Mouse (Mus musculus): Measurements from ENCODE around the gene Rai14. TPM values are rescaled to one million over a fixed set of nuclear protein-coding genes. Genes with fewer than 3 reads are reported as not detected.
"Not testable (repeated sequence)": the region's sequence is repeated elsewhere in the genome, so short reads cannot be mapped to it uniquely, and the experiment has no call there.

The Rai14 gene
- total RNA-seq, 2 experiments from 2014 or later = 4.8 to 5.6 TPM

GRCm38 (mm10) chr15:10598259-10599225 is 115.9 kb downstream of the Rai14 start:
- DNase-seq = no peak

GRCm38 (mm10) chr15:10596871-10597270 is 117.6 kb downstream of the Rai14 start:
- DNase-seq = no peak

- DNase-seq = no peak
Observed at GRCm38 (mm10) chr15:10595408-10595807, 119.0 kb downstream of the Rai14 start.

- DNase-seq = no peak
Observed at GRCm38 (mm10) chr15:10594910-10595309, 119.5 kb downstream of the Rai14 start.

GRCm38 (mm10) chr15:10593094-10593493 is 121.3 kb downstream of the Rai14 start:
- DNase-seq = no peak

- no peak for DNase-seq
Observed at GRCm38 (mm10) chr15:10586565-10586964, 127.9 kb downstream of the Rai14 start.

GRCm38 (mm10) chr15:10584359-10585187 is 129.9 kb downstream of the Rai14 start:
- no peak for DNase-seq

- DNase-seq = no peak
Observed at GRCm38 (mm10) chr15:10583408-10583807, 131.0 kb downstream of the Rai14 start.

GRCm38 (mm10) chr15:10579159-10579558 is 135.3 kb downstream of the Rai14 start:
- DNase-seq = no peak

- DNase-seq = no peak
Observed at GRCm38 (mm10) chr15:10566486-10566885, 147.9 kb downstream of the Rai14 start.

- no peak for DNase-seq
Observed at GRCm38 (mm10) chr15:10564201-10564600, 150.2 kb downstream of the Rai14 start.

- no peak for DNase-seq
Observed at GRCm38 (mm10) chr15:10562281-10562680, 152.1 kb downstream of the Rai14 start.

- no peak for DNase-seq
Observed at GRCm38 (mm10) chr15:10560005-10560404, 154.4 kb downstream of the Rai14 start.

GRCm38 (mm10) chr15:10558465-10558864 is 156.0 kb downstream of the Rai14 start, which contains the start of gene Ttc23l:
TSS of gene Ttc23l (minus strand) at chr15:10558668.
- no peak for DNase-seq

GRCm38 (mm10) chr15:10554336-10554735 is 160.1 kb downstream of the Rai14 start:
- DNase-seq = no peak

GRCm38 (mm10) chr15:10540271-10541088 is 173.9 kb downstream of the Rai14 start:
- DNase-seq = no peak

- DNase-seq = no peak
Observed at GRCm38 (mm10) chr15:10535969-10536368, 178.5 kb downstream of the Rai14 start.

GRCm38 (mm10) chr15:10534591-10534990 is 179.8 kb downstream of the Rai14 start:
- no peak for DNase-seq

GRCm38 (mm10) chr15:10533361-10533760 is 181.1 kb downstream of the Rai14 start:
- not testable (repeated sequence) for DNase-seq

- DNase-seq = no peak
Observed at GRCm38 (mm10) chr15:10531352-10531751, 183.1 kb downstream of the Rai14 start.

- no peak for DNase-seq
Observed at GRCm38 (mm10) chr15:10525896-10526295, 188.5 kb downstream of the Rai14 start.

Measured in layer of hippocampus, postnatal 36 days (tissue).